Mouse (Mus musculus): ENCODE data around the gene Mras. TPM values are rescaled to one million over a fixed set of nuclear protein-coding genes. Genes with fewer than 3 reads are reported as not detected.

Mras gene
- polyA plus RNA-seq, 1 experiment from 2014 or later, result 12.5 TPM

DNA sequence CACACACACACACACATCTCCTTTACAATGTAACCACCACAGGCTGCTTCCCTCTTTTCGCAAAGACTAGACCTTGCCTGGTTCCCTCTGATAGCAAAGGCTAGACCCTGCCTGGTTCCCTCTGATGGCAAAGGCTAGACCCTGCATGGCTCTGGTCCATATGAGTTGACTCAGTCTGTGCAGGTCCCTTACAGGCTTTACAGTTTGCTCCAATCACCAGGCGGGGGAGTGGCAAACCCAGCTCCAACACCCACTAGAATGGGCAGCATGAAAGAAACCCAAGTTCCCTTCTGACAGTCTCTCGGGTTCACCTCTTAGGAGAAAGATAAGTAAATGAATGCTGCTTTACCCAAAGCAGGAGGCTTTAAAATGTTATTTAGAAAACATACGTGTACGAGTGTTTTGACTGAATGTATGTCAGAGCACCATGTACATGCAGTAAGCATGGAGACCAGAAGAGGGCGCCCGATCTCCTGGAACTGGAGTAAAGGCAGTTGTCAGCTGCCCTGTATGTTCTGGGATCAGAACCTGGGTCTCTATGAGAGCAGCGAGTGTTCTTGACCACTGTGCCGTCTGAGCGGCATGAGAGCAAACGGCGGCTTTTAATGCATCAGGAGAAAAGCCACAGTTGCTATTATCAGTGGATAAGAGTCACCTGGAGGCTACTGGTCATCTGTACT lies 21.5 kb upstream of the Mras start:
- Histone ChIP-seq H3K4me3 (no peak overlapping the region), H3K4me2 (no peak overlapping the region), H3K9me3 (no peaks in the 10 kb centered on the region), H3K27ac (no peak overlapping the region), H3K4me1 (no peaks in the 10 kb centered on the region), H3K27me3 (no peaks in the 10 kb centered on the region), H3K9ac (no peak overlapping the region), H3K36me3 (no peaks in the 10 kb centered on the region)
- 39% methylated on average over 12 of the region's 12 CpGs for WGBS
- no peak for ATAC-seq (ENCODE audit: borderline replicate concordance, extremely low read depth, low FRiP score, low TSS enrichment)

- Histone ChIP-seq H3K9ac (no peak overlapping the region), H3K27ac (no peak overlapping the region), H3K4me3 (no peak overlapping the region), H3K27me3 (peaks cover 14% of the 10 kb centered on the region; the same call in 1 of the 2 replicates), H3K4me1 (no peaks in the 10 kb centered on the region), H3K4me2 (no peak overlapping the region), H3K36me3 (no peaks in the 10 kb centered on the region), H3K9me3 (no peaks in the 10 kb centered on the region)
- WGBS, result 71% methylated on average over 4 of the region's 4 CpGs
- no peak for ATAC-seq (ENCODE audit: borderline replicate concordance, extremely low read depth, low FRiP score, low TSS enrichment)
Observed at GRCm38 (mm10) chr9:99454211-99454610, 17.0 kb upstream of the Mras start.

DNA sequence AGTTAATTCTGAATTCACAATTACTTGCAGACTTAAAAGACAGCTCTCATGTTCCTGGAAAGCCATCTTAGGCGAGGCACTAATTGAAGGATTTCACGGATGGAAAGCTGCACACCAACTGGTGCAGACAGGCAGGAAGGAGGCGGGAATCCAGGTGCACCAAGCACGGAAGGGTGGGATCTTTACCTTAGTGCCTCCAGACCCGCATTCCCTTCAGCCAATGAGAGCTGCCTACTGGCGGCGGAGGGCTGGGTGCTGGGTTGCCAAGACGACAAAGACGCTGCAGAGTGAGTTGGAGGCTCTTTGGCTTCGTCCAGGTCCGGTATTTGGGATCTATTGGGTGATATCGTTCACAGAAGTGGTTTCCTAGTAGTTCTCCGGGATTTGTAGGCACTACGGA lies 14.0 kb upstream of the Mras start, which contains the start of gene Nme9:
Gene Nme9 (plus strand): TSS at position 315 of the 400 bp plus-strand sequence.
- Histone ChIP-seq H3K4me3 (no peak within 1 kb of the TSS), H3K27me3 (peaks cover 14% of the 10 kb centered on the region; the same call in 1 of the 2 replicates), H3K9ac (no peak within 1 kb of the TSS), H3K4me2 (peak within 1 kb of the TSS; percentile 21; the same call in 1 of the 2 replicates), H3K4me1 (peaks cover 4% of the 10 kb centered on the region; the same call in 1 of the 2 replicates), H3K9me3 (no peaks in the 10 kb centered on the region), H3K27ac (no peak within 1 kb of the TSS), H3K36me3 (no peaks in the 10 kb centered on the region)
- 6% methylated on average over 14 of the region's 14 CpGs for WGBS
- ATAC-seq (ENCODE audit: borderline replicate concordance, extremely low read depth, low FRiP score, low TSS enrichment), result no peak

DNA sequence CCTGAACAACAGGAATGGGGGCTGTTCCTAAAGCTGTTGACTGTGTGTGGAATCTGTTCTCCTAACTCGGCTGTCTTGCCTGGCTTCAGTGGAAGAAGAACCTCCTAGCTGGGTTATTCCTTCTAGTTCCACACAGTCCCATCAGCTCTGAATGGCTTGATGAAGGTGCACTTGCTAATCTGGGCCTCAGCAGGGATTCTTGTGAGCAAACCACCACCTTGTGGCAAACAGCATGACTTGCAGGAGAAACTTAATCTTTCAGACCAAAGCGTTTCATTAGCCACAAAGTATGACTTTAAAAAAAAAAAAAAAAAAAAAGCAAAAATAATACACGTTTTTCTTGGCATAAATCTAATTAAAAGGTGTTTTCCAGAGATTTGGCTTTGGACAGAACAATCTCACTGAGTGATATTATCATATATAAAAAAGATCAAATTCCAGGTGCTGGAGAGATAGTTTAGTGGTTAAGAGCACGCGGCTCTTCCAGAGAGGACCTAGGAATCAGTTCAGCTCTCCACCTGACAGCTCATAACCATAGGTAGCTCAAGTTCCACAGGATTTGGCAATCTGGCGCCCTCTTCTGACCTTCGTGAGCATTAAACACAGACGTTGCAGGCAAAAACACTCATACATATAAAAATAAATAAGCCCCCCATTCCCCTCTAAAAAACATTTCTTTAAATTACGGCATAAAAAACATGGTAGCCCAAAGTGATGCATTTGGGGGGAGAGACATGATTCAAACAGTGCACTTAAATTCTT lies 12.9 kb upstream of the Mras start:
- H3K27me3 ChIP-seq, result peaks cover 14% of the 10 kb centered on the region; the same call in 1 of the 2 replicates
- no peak for ATAC-seq (ENCODE audit: borderline replicate concordance, extremely low read depth, low FRiP score, low TSS enrichment)
- no peak overlapping the region for H3K4me3 ChIP-seq
- 36% methylated on average over 9 of the region's 9 CpGs for WGBS
- H3K9me3 ChIP-seq, result no peaks in the 10 kb centered on the region
- H3K9ac ChIP-seq, result no peak overlapping the region
- no peak overlapping the region for H3K4me2 ChIP-seq
- no peak overlapping the region for H3K27ac ChIP-seq
- H3K36me3 ChIP-seq, result no peaks in the 10 kb centered on the region
- H3K4me1 ChIP-seq, result peaks cover 4% of the 10 kb centered on the region; the same call in 1 of the 2 replicates

- H3K9me3 ChIP-seq, result no peaks in the 10 kb centered on the region
- peaks cover 4% of the 10 kb centered on the region; the same call in 1 of the 2 replicates for H3K4me1 ChIP-seq
- H3K4me2 ChIP-seq, result no peak overlapping the region
- H3K36me3 ChIP-seq, result no peaks in the 10 kb centered on the region
- H3K27ac ChIP-seq, result no peak overlapping the region
- WGBS, result 48% methylated on average over 3 of the region's 3 CpGs
- H3K4me3 ChIP-seq, result no peak overlapping the region
- peaks cover 14% of the 10 kb centered on the region; the same call in 1 of the 2 replicates for H3K27me3 ChIP-seq
- H3K9ac ChIP-seq, result no peak overlapping the region
- no peak for ATAC-seq (ENCODE audit: borderline replicate concordance, extremely low read depth, low FRiP score, low TSS enrichment)
Observed at GRCm38 (mm10) chr9:99447323-99447722, 10.1 kb upstream of the Mras start.

GRCm38 (mm10) chr9:99446259-99446658 lies 9.1 kb upstream of the Mras start:
- H3K4me1 ChIP-seq, result peaks cover 4% of the 10 kb centered on the region; the same call in 1 of the 2 replicates
- H3K36me3 ChIP-seq, result no peaks in the 10 kb centered on the region
- no peak overlapping the region for H3K27ac ChIP-seq
- no peak overlapping the region for H3K4me2 ChIP-seq
- H3K27me3 ChIP-seq, result peaks cover 6% of the 10 kb centered on the region; the same call in 1 of the 2 replicates
- H3K4me3 ChIP-seq, result no peak overlapping the region
- no peaks in the 10 kb centered on the region for H3K9me3 ChIP-seq
- H3K9ac ChIP-seq, result no peak overlapping the region
- no peak for ATAC-seq (ENCODE audit: borderline replicate concordance, extremely low read depth, low FRiP score, low TSS enrichment)

- 28% methylated on average over 8 of the region's 8 CpGs for WGBS
- ATAC-seq (ENCODE audit: borderline replicate concordance, extremely low read depth, low FRiP score, low TSS enrichment), result no peak
Observed at GRCm38 (mm10) chr9:99444590-99445178, 7.5 kb upstream of the Mras start.

DNA sequence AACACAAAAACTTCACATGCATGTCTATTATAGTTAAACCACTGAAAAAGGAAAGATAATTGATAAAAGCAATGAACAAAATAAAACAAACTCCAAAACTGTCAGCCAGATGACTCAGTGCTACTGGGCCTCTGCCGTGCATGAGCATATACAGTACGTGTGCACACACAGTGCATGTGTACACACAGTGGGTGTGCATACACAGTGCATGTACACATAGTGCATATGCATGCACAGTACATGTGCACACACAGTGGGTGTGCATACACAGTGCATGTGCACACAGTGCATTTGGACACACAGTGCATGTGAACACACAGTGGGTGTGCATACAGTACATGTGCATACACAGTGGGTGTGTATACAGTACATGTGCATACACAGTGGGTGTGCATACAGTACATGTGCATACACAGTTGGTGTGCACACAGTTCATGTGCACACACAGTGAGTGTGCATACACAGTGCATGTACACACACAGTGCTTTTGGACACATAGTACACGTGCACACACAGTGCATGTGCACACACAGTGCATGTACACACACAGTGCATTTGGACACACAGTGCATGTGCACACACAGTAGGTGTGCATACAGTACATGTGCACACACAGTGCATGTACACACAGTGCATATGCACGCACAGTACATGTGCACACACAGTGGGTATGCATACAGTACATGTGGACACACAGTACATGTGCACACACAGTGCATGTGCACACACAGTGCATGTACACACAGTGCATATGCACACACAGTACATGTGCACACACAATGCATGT lies 4.7 kb upstream of the Mras start:
- Histone ChIP-seq H3K9me3 (no peaks in the 10 kb centered on the region), H3K4me3 (no peak overlapping the region), H3K9ac (no peak overlapping the region), H3K4me2 (no peak overlapping the region), H3K36me3 (no peaks in the 10 kb centered on the region), H3K27me3 (peaks cover 21% of the 10 kb centered on the region), H3K27ac (no peak overlapping the region), H3K4me1 (peaks cover 9% of the 10 kb centered on the region; the same call in 1 of the 2 replicates)
- WGBS, result 78% methylated on average over 4 of the region's 4 CpGs
- peak; percentile 41; the same call in 1 of the 2 replicates for ATAC-seq (ENCODE audit: borderline replicate concordance, extremely low read depth, low FRiP score, low TSS enrichment)

More at GRCm38 (mm10) chr9:99444590-99445178, 7.5 kb upstream of the Mras start:
- Histone ChIP-seq H3K9me3 (no peaks in the 10 kb centered on the region), H3K27me3 (no peaks in the 10 kb centered on the region), H3K9ac (no peak overlapping the region), H3K27ac (no peak overlapping the region), H3K36me3 (no peaks in the 10 kb centered on the region), H3K4me2 (no peak overlapping the region), H3K4me1 (peaks cover 4% of the 10 kb centered on the region; the same call in 1 of the 2 replicates), H3K4me3 (no peak overlapping the region)

DNA sequence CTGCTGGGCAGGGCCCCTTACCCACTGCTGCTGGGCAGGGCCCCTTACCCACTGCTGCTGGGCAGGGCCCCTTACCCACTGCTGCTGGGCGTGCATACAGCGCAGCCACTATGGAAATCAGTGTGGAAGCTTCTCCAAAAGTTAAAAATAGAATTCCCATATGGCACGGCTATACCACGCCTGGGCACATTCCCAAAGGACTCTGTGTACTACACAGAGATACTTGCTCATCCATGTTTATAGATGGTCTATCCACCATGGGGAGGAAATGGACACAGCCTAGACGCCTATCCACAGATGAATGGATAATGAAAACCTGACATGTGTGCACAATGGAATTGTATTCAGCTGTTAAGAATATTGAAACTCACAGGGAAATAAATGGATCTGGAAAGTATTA lies 3.8 kb upstream of the Mras start:
- H3K9me3 ChIP-seq, result no peaks in the 10 kb centered on the region
- H3K27ac ChIP-seq, result no peak overlapping the region
- H3K4me1 ChIP-seq, result peaks cover 10% of the 10 kb centered on the region
- H3K9ac ChIP-seq, result no peak overlapping the region
- no peak for ATAC-seq (ENCODE audit: borderline replicate concordance, extremely low read depth, low FRiP score, low TSS enrichment)
- 63% methylated on average over 5 of the region's 5 CpGs for WGBS
- peaks cover 21% of the 10 kb centered on the region for H3K27me3 ChIP-seq
- H3K36me3 ChIP-seq, result no peaks in the 10 kb centered on the region
- no peak overlapping the region for H3K4me3 ChIP-seq
- H3K4me2 ChIP-seq, result no peak overlapping the region

GRCm38 (mm10) chr9:99439064-99439463 lies 1.9 kb upstream of the Mras start:
- H3K4me3 ChIP-seq, result no peak overlapping the region
- H3K9me3 ChIP-seq, result no peaks in the 10 kb centered on the region
- no peaks in the 10 kb centered on the region for H3K36me3 ChIP-seq
- H3K9ac ChIP-seq, result no peak overlapping the region
- WGBS, result 68% methylated on average over 8 of the region's 8 CpGs
- peaks cover 24% of the 10 kb centered on the region for H3K4me1 ChIP-seq
- no peak for ATAC-seq (ENCODE audit: borderline replicate concordance, extremely low read depth, low FRiP score, low TSS enrichment)
- H3K27ac ChIP-seq, result no peak overlapping the region
- no peak overlapping the region for H3K4me2 ChIP-seq
- H3K27me3 ChIP-seq, result peaks cover 21% of the 10 kb centered on the region

- no peak for ATAC-seq (ENCODE audit: borderline replicate concordance, extremely low read depth, low FRiP score, low TSS enrichment)
- Histone ChIP-seq H3K4me1 (peaks cover 24% of the 10 kb centered on the region), H3K27me3 (peaks cover 21% of the 10 kb centered on the region), H3K27ac (no peak overlapping the region), H3K9me3 (no peaks in the 10 kb centered on the region), H3K4me2 (peak overlapping the region; percentile 85; the same call in 1 of the 2 replicates), H3K9ac (no peak overlapping the region), H3K36me3 (no peaks in the 10 kb centered on the region), H3K4me3 (no peak overlapping the region)
- WGBS, result 65% methylated on average over 12 of the region's 12 CpGs
Observed at GRCm38 (mm10) chr9:99437781-99438565, 792 bp upstream of the Mras start.

Data from lung, embryonic 15.5 days (tissue).